Mouse (Mus musculus): ENCODE results near the gene Gm11492. TPM values are rescaled to one million over a fixed set of nuclear protein-coding genes. Genes with fewer than 3 reads are reported as not detected.

Gm11492 gene
- polyA plus RNA-seq, 2 experiments from 2014 or later: not detected

GRCm38 (mm10) chr11:87602234-87602633, 35.8 kb downstream of the Gm11492 start:
- ATAC-seq: no peak

GRCm38 (mm10) chr11:87603571-87603970, 37.1 kb downstream of the Gm11492 start:
- no peak for ATAC-seq

- ATAC-seq: no peak
Observed at GRCm38 (mm10) chr11:87609264-87609663, 42.8 kb downstream of the Gm11492 start.

- no peak for ATAC-seq
Observed at GRCm38 (mm10) chr11:87611547-87611946, 45.1 kb downstream of the Gm11492 start.

- no peak for ATAC-seq
Observed at GRCm38 (mm10) chr11:87613972-87614371, 47.5 kb downstream of the Gm11492 start.

- no peak for ATAC-seq
Observed at GRCm38 (mm10) chr11:87615551-87615950, 49.1 kb downstream of the Gm11492 start.

- ATAC-seq: no peak
Observed at GRCm38 (mm10) chr11:87615952-87616351, 49.5 kb downstream of the Gm11492 start.

GRCm38 (mm10) chr11:87616790-87617474, 50.5 kb downstream of the Gm11492 start, which contains the start of gene Hsf5:
Gene Hsf5 (plus strand): TSS chr11:87617164.
- no peak for ATAC-seq

- no peak for ATAC-seq
Observed at GRCm38 (mm10) chr11:87617606-87618005, 51.2 kb downstream of the Gm11492 start.

Other genes starting within 250 kb of the Gm11492 start
- under 1 TPM; 0.66 to 0.96 TPM for gene Ppm1e, start 207.6 kb upstream of the Gm11492 start, polyA plus RNA-seq (2017; shearing (Covaris generic))
- gene Rad51c, start 161.7 kb upstream of the Gm11492 start, polyA plus RNA-seq (2017; shearing (Covaris generic)): 1 to 10 TPM; 1.2 to 1.7 TPM
- gene Tex14, start 161.6 kb upstream of the Gm11492 start, polyA plus RNA-seq (2017; shearing (Covaris generic)): 1 to 10 TPM in 1 of 2 experiments, under 1 TPM in 1; 0.28 to 1.1 TPM
- 1 to 10 TPM; 1.5 to 3.7 TPM for gene Sept4, start 2.2 kb downstream of the Gm11492 start, polyA plus RNA-seq (2017; shearing (Covaris generic))
- gene Mtmr4, start 25.5 kb downstream of the Gm11492 start, polyA plus RNA-seq (2017; shearing (Covaris generic)): 10 to 100 TPM in 1 of 2 experiments, 1 to 10 TPM in 1; 8.8 to 22.1 TPM
- gene Hsf5, start 50.5 kb downstream of the Gm11492 start, polyA plus RNA-seq (2017; shearing (Covaris generic)): under 1 TPM; 0.17 to 0.19 TPM
- 10 to 100 TPM; 24.9 to 25.4 TPM for gene Rnf43, start 96.1 kb downstream of the Gm11492 start, polyA plus RNA-seq (2017; shearing (Covaris generic))
- gene Supt4a, start 170.9 kb downstream of the Gm11492 start, polyA plus RNA-seq (2017; shearing (Covaris generic)): 100 to 1,000 TPM; 346 to 405 TPM
- 1 to 10 TPM; 3.1 to 3.7 TPM for gene Tspoap1, start 193.9 kb downstream of the Gm11492 start, polyA plus RNA-seq (2017; shearing (Covaris generic))
- gene Mpo, start 226.9 kb downstream of the Gm11492 start, polyA plus RNA-seq (2017; shearing (Covaris generic)): not detected